Mouse (Mus musculus) forebrain, embryonic 16.5 days (tissue): ENCODE results near the gene Mamld1. TPM values are rescaled to one million over a fixed set of nuclear protein-coding genes. Genes with fewer than 3 reads are reported as not detected.
A peak's percentile ranks its signal among the peaks of the same experiment; 100 is the strongest.

Experiments
- ATAC-seq: fragments of 200-750 bp; cut with Nextera tagmentation; 2 replicates; pipeline ENCODE4 v1.8.0; 2017; ENCODE audit warnings: mild to moderate bottlenecking, moderate library complexity
- H3K27ac ChIP-seq: fragments of 300-500 bp; sonication (generic); 2 replicates; pipeline ENCODE4 v1.5.1; 2014; ENCODE audit warnings: low read length, control low read depth
- H3K27me3 ChIP-seq: fragments of 300-500 bp; sonication (generic); replicated peaks from 2 replicates; pipeline ENCODE4 v1.6.1; 2014; ENCODE audit warnings: low read length; ENCODE audit not compliant: control insufficient read depth, insufficient read depth
- H3K36me3 ChIP-seq: fragments of 300-500 bp; sonication (generic); 2 replicates; pipeline ENCODE4 v1.6.1; 2014; ENCODE audit not compliant: control insufficient read depth, insufficient read depth
- H3K4me1 ChIP-seq: fragments of 300-500 bp; sonication (generic); replicated peaks from 2 replicates; pipeline ENCODE4 v1.6.1; 2014; ENCODE audit warnings: low read length; ENCODE audit not compliant: control insufficient read depth, insufficient read depth
- H3K4me2 ChIP-seq: fragments of 300-500 bp; sonication (generic); 2 replicates; pipeline ENCODE4 v1.6.1; 2014; ENCODE audit warnings: mild to moderate bottlenecking, low read length, control low read depth
- H3K4me3 ChIP-seq: fragments of 300-500 bp; sonication (generic); replicated peaks from 2 replicates; pipeline ENCODE4 v1.5.1; 2014; ENCODE audit warnings: mild to moderate bottlenecking, low read length, control low read depth
- H3K9ac ChIP-seq: fragments of 300-500 bp; sonication (generic); replicated peaks from 2 replicates; pipeline ENCODE4 v1.6.1; 2014; ENCODE audit warnings: low read depth, low read length, control low read depth
- H3K9me3 ChIP-seq: fragments of 300-500 bp; sonication (generic); 2 replicates; pipeline ENCODE4 v1.6.1; 2016; ENCODE audit warnings: low read length; ENCODE audit not compliant: control insufficient read depth
- WGBS: fragments of 180-500 bp; shearing (Covaris S2); extraction: QIAGEN DNeasy Blood & Tissue Kit; methylation state at CpG from one replicate; pipeline ENCODE4 v1.1.7; 2014; 5-methylcytosine and 5-hydroxymethylcytosine counted together
- polyA plus RNA-seq: library from polyadenylated mRNA; unstranded; fragments of >200 nt; fragmentation: Nextera tagmentation; extraction: Ambion mirVana; gene quantifications from 2 replicates; pipeline ENCODE4 v1.2.1, GENCODE M21; 2015

Mamld1 gene
- polyA plus RNA-seq, 1 experiment from 2014 or later: 5.4 TPM

DNA sequence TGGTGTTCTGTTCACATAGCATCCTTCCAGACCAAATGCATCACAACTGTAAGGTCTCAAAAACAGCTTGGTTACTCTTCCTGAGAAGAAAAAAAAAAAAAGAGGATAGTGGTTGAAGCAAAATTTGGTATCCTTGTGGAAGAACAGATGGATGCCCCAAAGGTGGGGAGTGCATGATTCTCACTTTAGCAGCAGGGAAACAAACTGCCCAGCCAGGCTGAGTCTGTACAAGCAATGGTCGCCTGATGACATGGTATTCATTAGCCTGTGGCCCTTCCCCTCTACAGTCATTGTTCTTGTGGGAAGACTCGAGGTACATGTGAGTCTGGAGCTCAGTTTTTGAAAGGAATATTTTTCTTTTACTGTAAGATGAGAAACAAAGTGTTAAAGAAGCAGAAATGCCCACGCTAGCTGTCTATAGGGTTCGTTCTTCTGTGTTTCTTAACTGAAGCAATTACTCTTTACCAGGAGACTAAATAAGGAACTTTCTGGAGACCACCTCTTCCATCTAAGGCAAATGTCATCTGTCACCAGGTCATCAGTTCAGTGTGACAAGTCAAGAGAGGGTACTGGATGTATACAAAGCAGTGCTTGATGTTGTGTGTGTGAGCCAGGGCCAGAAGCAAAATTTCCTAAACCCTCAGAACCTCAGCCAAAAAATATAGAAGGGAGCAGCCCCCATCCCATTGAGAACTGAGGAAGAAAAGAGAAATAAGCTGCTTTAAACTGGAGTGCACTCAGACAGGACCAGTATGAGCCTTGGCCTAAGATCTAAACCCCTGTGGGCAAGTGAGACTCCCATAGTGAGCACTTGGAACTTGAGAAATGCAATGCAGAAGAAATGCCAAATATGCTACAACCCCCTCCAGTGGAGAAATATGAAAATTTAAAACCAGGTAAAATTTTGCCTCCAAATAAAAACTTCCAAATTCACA is 72.6 kb downstream of the Mamld1 start:
- no peak for ATAC-seq
- no peak overlapping the region for H3K4me3 ChIP-seq

DNA sequence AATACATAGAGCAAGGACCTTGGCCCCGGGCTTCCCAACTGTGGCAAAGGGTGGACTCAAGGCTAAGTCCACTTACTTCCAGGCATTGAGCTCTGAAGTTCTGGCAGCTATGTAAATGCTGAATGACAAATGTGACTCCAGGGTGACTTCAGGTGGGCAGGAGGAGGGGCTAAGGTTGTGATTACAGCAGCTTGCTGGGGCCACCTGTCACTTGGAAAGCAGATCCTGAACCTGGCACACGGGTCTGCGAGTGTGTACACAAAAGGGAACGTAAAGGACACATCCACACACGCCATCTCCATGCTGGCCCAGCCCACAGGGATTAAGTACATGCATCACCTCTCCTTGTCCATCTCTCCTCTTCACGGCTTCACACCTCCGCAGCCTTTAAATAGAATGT is 75.0 kb downstream of the Mamld1 start:
- Histone ChIP-seq H3K4me2 (no peak overlapping the region), H3K4me1 (no peaks in the 10 kb centered on the region), H3K36me3 (no peaks in the 10 kb centered on the region), H3K27ac (no peak overlapping the region), H3K27me3 (no peaks in the 10 kb centered on the region), H3K9me3 (no peaks in the 10 kb centered on the region), H3K4me3 (no peak overlapping the region), H3K9ac (no peak overlapping the region)
- 83% methylated on average over 7 of the region's 7 CpGs for WGBS
- no peak for ATAC-seq

More for the DNA sequence above, 72.6 kb downstream of the Mamld1 start:
- no peaks in the 10 kb centered on the region for H3K4me1 ChIP-seq
- no peaks in the 10 kb centered on the region for H3K9me3 ChIP-seq
- no peak overlapping the region for H3K9ac ChIP-seq
- no peaks in the 10 kb centered on the region; the same call in 1 of the 2 replicates for H3K36me3 ChIP-seq
- H3K27me3 ChIP-seq: no peaks in the 10 kb centered on the region
- no peak overlapping the region for H3K4me2 ChIP-seq
- no peak overlapping the region for H3K27ac ChIP-seq
- WGBS: 76% methylated on average over 4 of the region's 4 CpGs

DNA sequence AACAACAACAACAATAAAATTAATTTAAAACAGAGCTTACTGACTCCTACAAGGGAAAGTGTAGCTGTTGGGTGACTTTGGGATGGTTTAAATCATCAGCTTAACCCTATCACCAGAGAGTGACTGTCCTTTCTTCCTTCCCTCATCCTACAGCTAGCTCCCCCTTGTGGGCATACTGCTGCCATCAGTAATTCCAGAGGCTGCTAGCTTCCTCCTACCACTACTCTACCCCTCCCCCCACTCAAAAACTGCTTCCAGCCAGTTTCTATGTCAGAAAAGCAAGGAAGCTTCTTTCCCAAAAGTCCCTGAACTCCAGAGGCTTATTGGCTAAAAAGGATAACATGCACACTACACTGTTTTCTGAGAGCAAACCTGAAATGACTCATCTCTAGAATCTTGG is 81.4 kb downstream of the Mamld1 start:
- Histone ChIP-seq H3K27ac (no peak overlapping the region), H3K4me2 (no peak overlapping the region), H3K9ac (no peak overlapping the region), H3K4me3 (no peak overlapping the region), H3K27me3 (no peaks in the 10 kb centered on the region), H3K9me3 (no peaks in the 10 kb centered on the region), H3K36me3 (no peaks in the 10 kb centered on the region), H3K4me1 (no peaks in the 10 kb centered on the region)
- ATAC-seq: no peak

DNA sequence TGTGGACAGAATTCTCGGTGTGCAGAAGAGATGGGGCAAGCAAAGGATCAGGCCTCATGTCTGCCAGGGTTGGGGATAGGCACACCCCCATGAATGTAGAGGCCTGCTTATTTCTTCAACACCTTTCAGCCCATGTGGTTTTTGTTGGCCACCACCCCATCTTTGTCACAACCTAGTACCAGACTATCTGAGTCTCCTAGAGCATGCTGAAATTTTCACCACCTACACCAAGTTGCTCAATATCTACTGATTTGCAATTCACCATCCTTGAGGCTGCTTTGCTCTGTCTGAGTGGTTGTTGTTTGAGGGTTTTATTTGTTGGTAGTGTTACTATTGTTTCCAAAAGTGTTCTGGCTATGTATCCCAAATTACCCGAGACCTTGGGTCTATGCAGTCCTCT is 91.3 kb downstream of the Mamld1 start:
- Histone ChIP-seq H3K4me2 (no peak overlapping the region), H3K36me3 (no peaks in the 10 kb centered on the region), H3K27me3 (no peaks in the 10 kb centered on the region), H3K27ac (no peak overlapping the region), H3K9me3 (no peaks in the 10 kb centered on the region), H3K4me3 (no peak overlapping the region), H3K4me1 (no peaks in the 10 kb centered on the region), H3K9ac (no peak overlapping the region)
- ATAC-seq: no peak
- 73% methylated on average over 2 of the region's 2 CpGs for WGBS

DNA sequence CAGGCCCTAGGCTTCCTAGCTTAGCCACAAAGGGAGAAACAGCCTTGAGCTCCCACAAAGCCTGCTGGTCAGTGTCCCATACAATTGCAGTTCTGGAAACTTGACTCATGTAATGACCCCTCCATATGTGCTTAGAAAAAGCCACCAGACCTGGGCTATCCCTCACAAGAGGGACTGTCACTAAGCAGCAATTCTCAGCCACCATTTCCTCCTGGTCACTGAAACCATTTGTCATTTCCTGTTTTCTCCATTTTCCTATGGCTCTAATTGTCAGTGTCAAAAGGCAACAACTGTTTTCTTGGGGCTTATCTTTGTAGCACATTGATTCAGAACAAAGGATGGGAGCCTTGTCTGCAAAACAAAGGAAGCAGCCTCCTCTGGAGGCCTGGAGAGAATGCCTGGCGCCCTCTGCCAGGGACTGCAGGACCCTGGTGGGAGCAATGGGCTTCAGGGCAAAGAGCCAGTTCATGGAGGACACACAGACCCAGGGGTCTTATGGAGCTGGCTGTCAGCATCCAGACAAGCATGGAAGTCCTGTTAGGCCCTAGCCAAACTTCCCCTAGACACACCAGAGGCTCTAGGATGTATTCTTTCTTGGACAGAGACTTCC is 99.5 kb downstream of the Mamld1 start:
- no peak overlapping the region for H3K27ac ChIP-seq
- WGBS: 20% methylated on average over 1 of the region's 1 CpGs
- no peak overlapping the region for H3K4me2 ChIP-seq
- no peak overlapping the region for H3K4me3 ChIP-seq
- peaks cover 7% of the 10 kb centered on the region for H3K4me1 ChIP-seq
- H3K36me3 ChIP-seq: no peaks in the 10 kb centered on the region
- no peaks in the 10 kb centered on the region for H3K27me3 ChIP-seq
- H3K9me3 ChIP-seq: no peaks in the 10 kb centered on the region
- ATAC-seq: no peak
- no peak overlapping the region for H3K9ac ChIP-seq

DNA sequence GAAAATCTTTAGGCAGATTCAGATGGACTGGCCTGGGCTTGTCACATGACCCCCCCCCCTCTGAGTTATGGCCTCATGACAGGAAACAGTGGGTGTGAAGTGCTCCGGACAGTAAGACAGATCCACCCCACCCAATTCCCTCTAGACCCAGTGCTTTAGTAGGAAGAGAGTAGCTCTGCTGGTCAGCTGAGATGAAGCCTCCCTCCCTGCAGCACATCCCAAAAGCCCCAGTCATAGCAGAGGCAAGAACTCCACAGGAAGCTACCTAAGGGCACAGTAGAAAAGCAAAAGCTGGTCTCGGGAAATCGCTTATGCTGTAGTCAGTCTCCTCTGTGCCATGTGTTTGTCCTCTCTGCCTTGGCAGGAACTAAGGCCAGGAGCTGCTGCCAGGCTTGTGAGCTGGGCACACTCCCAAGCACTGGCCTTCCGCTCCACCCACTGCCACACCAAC is 100.5 kb downstream of the Mamld1 start:
- peak; percentile 85 for ATAC-seq
- peaks cover 7% of the 10 kb centered on the region for H3K4me1 ChIP-seq
- no peaks in the 10 kb centered on the region for H3K36me3 ChIP-seq
- H3K9me3 ChIP-seq: no peaks in the 10 kb centered on the region
- H3K4me2 ChIP-seq: no peak overlapping the region
- WGBS: 65% methylated on average over 4 of the region's 4 CpGs
- no peak overlapping the region for H3K4me3 ChIP-seq
- H3K27ac ChIP-seq: no peak overlapping the region
- H3K9ac ChIP-seq: no peak overlapping the region
- H3K27me3 ChIP-seq: no peaks in the 10 kb centered on the region

DNA sequence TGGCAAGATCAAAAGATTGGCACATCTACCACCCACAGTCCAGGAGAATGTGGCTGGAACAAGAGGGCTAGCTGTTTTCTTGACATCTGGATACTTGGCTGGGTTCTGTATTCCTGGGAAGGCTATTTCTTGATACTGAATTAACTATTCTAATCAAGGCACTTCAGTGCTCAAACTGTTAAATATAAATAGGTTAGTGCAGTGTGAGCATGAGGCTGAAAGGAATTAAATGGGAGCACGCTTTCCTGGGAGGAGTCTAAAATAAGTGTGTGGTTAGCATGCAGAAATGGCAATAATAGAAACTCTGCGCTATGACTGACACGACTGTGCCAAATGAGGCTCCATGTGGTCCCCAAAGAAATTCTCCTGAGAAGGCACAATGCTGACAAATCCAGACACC is 131.5 kb downstream of the Mamld1 start:
- Histone ChIP-seq H3K9ac (no peak overlapping the region), H3K36me3 (no peaks in the 10 kb centered on the region), H3K4me2 (no peak overlapping the region), H3K4me1 (no peaks in the 10 kb centered on the region), H3K27me3 (no peaks in the 10 kb centered on the region), H3K9me3 (no peaks in the 10 kb centered on the region), H3K27ac (no peak overlapping the region), H3K4me3 (no peak overlapping the region)
- 44% methylated on average over 3 of the region's 3 CpGs for WGBS
- peak; percentile 52 for ATAC-seq

DNA sequence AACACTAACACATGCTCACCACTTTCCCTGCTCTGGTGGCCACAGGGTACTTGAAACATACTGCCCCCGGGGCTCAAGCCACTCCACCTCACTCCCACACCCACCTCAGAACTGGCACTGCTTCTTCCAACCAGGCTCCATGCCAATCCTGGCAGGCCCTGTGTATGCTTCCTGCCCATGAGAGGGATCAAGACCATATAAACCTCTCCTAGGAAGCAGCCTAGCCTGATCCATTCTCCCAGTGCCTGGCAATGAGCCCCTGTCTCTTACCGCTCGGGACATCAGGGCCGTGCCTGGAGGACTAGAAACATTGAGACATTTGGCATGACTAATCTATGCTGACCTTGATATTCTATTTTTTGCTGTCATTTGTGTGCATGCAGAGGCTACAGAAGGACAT is 133.6 kb downstream of the Mamld1 start:
- no peaks in the 10 kb centered on the region for H3K27me3 ChIP-seq
- no peak for ATAC-seq
- H3K4me3 ChIP-seq: no peak overlapping the region
- no peaks in the 10 kb centered on the region for H3K4me1 ChIP-seq
- no peaks in the 10 kb centered on the region for H3K36me3 ChIP-seq
- no peaks in the 10 kb centered on the region for H3K9me3 ChIP-seq
- no peak overlapping the region for H3K9ac ChIP-seq
- 79% methylated on average over 4 of the region's 4 CpGs for WGBS
- no peak overlapping the region for H3K27ac ChIP-seq
- no peak overlapping the region for H3K4me2 ChIP-seq

DNA sequence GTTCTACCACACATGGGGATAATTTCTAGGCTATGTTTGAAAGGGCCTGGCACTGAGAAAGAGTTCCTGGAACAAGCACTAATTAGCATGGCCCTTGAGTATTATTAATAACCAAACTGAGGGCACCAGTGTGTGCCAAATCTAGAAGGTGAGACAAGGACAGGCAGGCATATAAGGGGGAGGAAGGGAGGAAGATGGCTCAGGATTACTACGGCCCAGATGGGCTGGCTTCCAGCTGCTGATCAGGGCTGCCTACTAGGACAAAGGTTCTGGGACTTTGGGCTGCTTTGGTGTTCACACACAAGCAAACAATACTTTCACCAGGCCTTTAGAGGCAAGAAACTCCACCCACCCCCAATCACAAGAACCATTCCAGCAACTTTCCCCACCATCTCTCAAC is 136.3 kb downstream of the Mamld1 start:
- WGBS: 60% methylated on average over 1 of the region's 1 CpGs
- no peaks in the 10 kb centered on the region for H3K36me3 ChIP-seq

More for the DNA sequence above, 136.3 kb downstream of the Mamld1 start:
- H3K27me3 ChIP-seq: no peaks in the 10 kb centered on the region
- no peak for ATAC-seq
- no peak overlapping the region for H3K27ac ChIP-seq
- H3K4me2 ChIP-seq: no peak overlapping the region
- H3K4me1 ChIP-seq: no peaks in the 10 kb centered on the region
- H3K9ac ChIP-seq: no peak overlapping the region
- no peak overlapping the region for H3K4me3 ChIP-seq
- H3K9me3 ChIP-seq: no peaks in the 10 kb centered on the region
